Mouse (Mus musculus): ENCODE data around the gene Tpx2. TPM values are rescaled to one million over a fixed set of nuclear protein-coding genes. Genes with fewer than 3 reads are reported as not detected.
A peak's percentile ranks its signal among the peaks of the same experiment; 100 is the strongest.

The Tpx2 gene
- total and polyA plus RNA-seq, 3 experiments, result 16.7 to 257 (median 142) TPM

DNA sequence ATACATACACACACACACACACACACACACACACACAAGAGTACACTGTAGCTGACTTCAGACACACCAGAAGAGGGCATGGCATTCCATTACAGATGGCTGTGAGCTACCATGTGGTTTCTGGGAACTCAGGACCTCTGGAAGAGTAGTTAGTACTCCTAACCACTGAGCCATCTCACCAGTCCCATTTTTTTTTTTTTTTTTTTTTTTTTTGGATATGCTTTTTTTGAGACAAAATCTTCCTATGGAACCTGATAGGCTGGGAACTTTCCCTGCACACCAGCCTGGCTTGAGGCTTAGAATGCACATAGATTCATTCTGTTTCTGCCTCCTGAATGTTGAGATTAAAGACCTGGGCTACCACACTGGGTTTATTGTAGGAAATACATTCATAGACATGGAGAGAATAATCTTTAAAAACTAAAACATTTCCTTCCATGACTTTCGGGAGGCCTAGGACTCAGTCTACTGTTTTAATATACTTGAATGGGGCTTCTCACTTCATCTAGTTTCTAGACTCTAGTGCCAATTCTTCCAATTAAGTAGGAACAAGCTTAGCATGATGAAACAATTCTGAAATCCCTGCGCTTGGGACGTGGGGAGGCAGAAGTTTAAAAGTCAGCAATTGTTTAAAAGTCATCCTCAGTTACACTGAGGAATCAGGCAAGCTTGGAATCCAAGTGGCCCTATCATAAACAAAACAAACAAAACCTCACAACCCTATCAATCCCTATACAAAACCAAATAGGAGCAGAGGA, 528 bp upstream of the Tpx2 start:
- TF ChIP-seq TAL1 (conservative IDR thresholded peaks at IDR 0.05; ENCODE audit: low read depth, low read length) (no peak), CTCF (IDR thresholded peaks at IDR 0.05; ENCODE audit: low read depth, low read length) (no peak), GATA2 (IDR thresholded peaks at IDR 0.05; ENCODE audit: borderline replicate concordance, low read depth, low read length) (no peak), GATA1 (IDR thresholded peaks at IDR 0.05; ENCODE audit: borderline replicate concordance, low read length) (no peak)
- DNase-seq (ENCODE audit: low spot score), result no peak
- H3K9me3 ChIP-seq (replicated peaks), result no peaks in the 10 kb centered on the region
- H3K4me1 ChIP-seq (ENCODE audit: insufficient read depth, low read depth, low read length), result peaks cover 26% of the 10 kb centered on the region
- H3K27me3 ChIP-seq (ENCODE audit: insufficient read depth, low read length), result no peaks in the 10 kb centered on the region
- H3K4me3 ChIP-seq (ENCODE audit: low read depth, low read length), result no peak overlapping the region; the same call in 1 of the 2 replicates
- peaks cover 21% of the 10 kb centered on the region for H3K36me3 ChIP-seq (replicated peaks)
- ATAC-seq (ENCODE audit: extremely low read depth, insufficient number of reproducible peaks, low FRiP score, poor library complexity, severe bottlenecking), result no peak

GRCm38 (mm10) chr2:152848466-152848865, 702 bp downstream of the Tpx2 start:
- Histone ChIP-seq H3K36me3 (replicated peaks) (peaks cover 33% of the 10 kb centered on the region), H3K9me3 (replicated peaks) (no peaks in the 10 kb centered on the region), H3K4me3 (ENCODE audit: low read depth, low read length) (peak overlapping the region; percentile 92), H3K27me3 (ENCODE audit: insufficient read depth, low read length) (no peaks in the 10 kb centered on the region), H3K4me1 (ENCODE audit: insufficient read depth, low read depth, low read length) (peaks cover 30% of the 10 kb centered on the region)
- no peak for ATAC-seq (ENCODE audit: extremely low read depth, insufficient number of reproducible peaks, low FRiP score, poor library complexity, severe bottlenecking)
- no peak for DNase-seq (ENCODE audit: low spot score)
- TF ChIP-seq TAL1 (conservative IDR thresholded peaks at IDR 0.05; ENCODE audit: low read depth, low read length) (no peak), POLR2AphosphoS5 (IDR thresholded peaks at IDR 0.05; ENCODE audit: insufficient replicate concordance, low read depth, low read length) (no peak), CTCF (IDR thresholded peaks at IDR 0.05; ENCODE audit: low read depth, low read length) (no peak), GATA1 (IDR thresholded peaks at IDR 0.05; ENCODE audit: borderline replicate concordance, low read length) (no peak), GATA2 (IDR thresholded peaks at IDR 0.05; ENCODE audit: borderline replicate concordance, low read depth, low read length) (no peak)

- Histone ChIP-seq H3K36me3 (replicated peaks) (peaks cover 91% of the 10 kb centered on the region), H3K27me3 (ENCODE audit: insufficient read depth, low read length) (no peaks in the 10 kb centered on the region), H3K4me1 (ENCODE audit: insufficient read depth, low read depth, low read length) (no peaks in the 10 kb centered on the region; the same call in 1 of the 2 replicates), H3K9me3 (replicated peaks) (no peaks in the 10 kb centered on the region), H3K4me3 (ENCODE audit: low read depth, low read length) (no peak overlapping the region)
- no peak for DNase-seq (ENCODE audit: low spot score)
- TF ChIP-seq TAL1 (conservative IDR thresholded peaks at IDR 0.05; ENCODE audit: low read depth, low read length), result no peak
- no peak for TF ChIP-seq POLR2AphosphoS5 (IDR thresholded peaks at IDR 0.05; ENCODE audit: insufficient replicate concordance, low read depth, low read length)
- no peak for TF ChIP-seq GATA1 (IDR thresholded peaks at IDR 0.05; ENCODE audit: borderline replicate concordance, low read length)
- no peak for ATAC-seq (ENCODE audit: extremely low read depth, insufficient number of reproducible peaks, low FRiP score, poor library complexity, severe bottlenecking)
Observed at GRCm38 (mm10) chr2:152859501-152859900, 11.7 kb downstream of the Tpx2 start.

DNA sequence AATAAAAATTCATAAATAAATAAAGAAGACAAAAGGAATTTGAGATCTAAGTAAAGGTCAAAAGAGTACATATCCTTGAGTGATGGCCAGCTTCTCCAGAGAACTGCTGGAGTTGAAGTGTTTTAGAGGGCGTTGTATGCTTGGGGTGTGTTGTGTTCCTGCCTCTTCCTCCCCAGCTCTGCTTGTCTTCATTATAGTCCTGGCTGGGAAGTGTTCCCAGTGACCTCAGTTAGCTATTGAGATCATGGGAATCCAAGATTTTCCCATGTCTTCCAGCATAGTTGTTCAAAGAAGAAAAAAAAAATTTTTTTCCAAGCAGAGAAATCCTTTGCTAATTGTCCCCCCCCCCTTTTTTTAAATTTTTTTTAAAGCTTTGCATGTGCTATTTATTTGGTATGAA, 14.1 kb downstream of the Tpx2 start:
- TF ChIP-seq TAL1 (conservative IDR thresholded peaks at IDR 0.05; ENCODE audit: low read depth, low read length) (no peak), POLR2AphosphoS5 (IDR thresholded peaks at IDR 0.05; ENCODE audit: insufficient replicate concordance, low read depth, low read length) (no peak), CTCF (IDR thresholded peaks at IDR 0.05; ENCODE audit: low read depth, low read length) (no peak), GATA2 (IDR thresholded peaks at IDR 0.05; ENCODE audit: borderline replicate concordance, low read depth, low read length) (no peak), GATA1 (IDR thresholded peaks at IDR 0.05; ENCODE audit: borderline replicate concordance, low read length) (no peak)
- Histone ChIP-seq H3K4me3 (ENCODE audit: low read depth, low read length) (no peak overlapping the region), H3K9me3 (replicated peaks) (no peaks in the 10 kb centered on the region), H3K4me1 (ENCODE audit: insufficient read depth, low read depth, low read length) (no peaks in the 10 kb centered on the region; the same call in 1 of the 2 replicates), H3K27me3 (ENCODE audit: insufficient read depth, low read length) (no peaks in the 10 kb centered on the region), H3K36me3 (replicated peaks) (peaks cover 90% of the 10 kb centered on the region)
- no peak for DNase-seq (ENCODE audit: low spot score)
- ATAC-seq (ENCODE audit: extremely low read depth, insufficient number of reproducible peaks, low FRiP score, poor library complexity, severe bottlenecking), result no peak

DNA sequence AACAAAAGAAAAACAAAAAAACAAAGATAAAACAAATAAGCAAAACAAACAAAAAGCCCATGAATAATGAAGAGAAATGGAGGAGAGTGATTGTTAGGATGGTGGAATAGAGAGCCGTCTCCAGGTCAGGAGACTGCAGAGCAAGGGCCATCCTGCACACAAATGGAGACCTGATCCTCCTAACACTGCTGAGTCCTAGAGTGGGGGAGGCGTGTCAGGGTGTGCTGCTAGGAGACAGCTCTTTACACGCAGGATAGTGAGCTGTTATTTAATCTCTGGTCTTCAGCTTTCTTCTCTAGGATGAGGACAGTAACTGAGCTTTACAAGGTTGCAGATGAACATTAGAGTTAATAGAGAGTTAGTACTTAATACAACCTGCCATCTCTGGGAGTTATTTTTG, 14.9 kb downstream of the Tpx2 start:
- ATAC-seq (ENCODE audit: extremely low read depth, insufficient number of reproducible peaks, low FRiP score, poor library complexity, severe bottlenecking) (no peak), DNase-seq (ENCODE audit: low spot score) (no peak)
- H3K36me3 ChIP-seq (replicated peaks), result peaks cover 90% of the 10 kb centered on the region
- no peak overlapping the region for H3K4me3 ChIP-seq (ENCODE audit: low read depth, low read length)
- H3K27me3 ChIP-seq (ENCODE audit: insufficient read depth, low read length), result no peaks in the 10 kb centered on the region
- TF ChIP-seq GATA1 (IDR thresholded peaks at IDR 0.05; ENCODE audit: borderline replicate concordance, low read length) (no peak), POLR2AphosphoS5 (IDR thresholded peaks at IDR 0.05; ENCODE audit: insufficient replicate concordance, low read depth, low read length) (no peak), GATA2 (IDR thresholded peaks at IDR 0.05; ENCODE audit: borderline replicate concordance, low read depth, low read length) (no peak), CTCF (IDR thresholded peaks at IDR 0.05; ENCODE audit: low read depth, low read length) (no peak), TAL1 (conservative IDR thresholded peaks at IDR 0.05; ENCODE audit: low read depth, low read length) (no peak)
- no peaks in the 10 kb centered on the region; the same call in 1 of the 2 replicates for H3K4me1 ChIP-seq (ENCODE audit: insufficient read depth, low read depth, low read length)
- H3K9me3 ChIP-seq (replicated peaks), result no peaks in the 10 kb centered on the region

- TF ChIP-seq TAL1 (conservative IDR thresholded peaks at IDR 0.05; ENCODE audit: low read depth, low read length), result no peak
- no peak for TF ChIP-seq GATA1 (IDR thresholded peaks at IDR 0.05; ENCODE audit: borderline replicate concordance, low read length)
- TF ChIP-seq CTCF (IDR thresholded peaks at IDR 0.05; ENCODE audit: low read depth, low read length), result no peak
- TF ChIP-seq GATA2 (IDR thresholded peaks at IDR 0.05; ENCODE audit: borderline replicate concordance, low read depth, low read length), result no peak
- TF ChIP-seq POLR2AphosphoS5 (IDR thresholded peaks at IDR 0.05; ENCODE audit: insufficient replicate concordance, low read depth, low read length), result no peak
- H3K4me1 ChIP-seq (ENCODE audit: insufficient read depth, low read depth, low read length), result no peaks in the 10 kb centered on the region; the same call in 1 of the 2 replicates
- no peak for ATAC-seq (ENCODE audit: extremely low read depth, insufficient number of reproducible peaks, low FRiP score, poor library complexity, severe bottlenecking)
Observed at GRCm38 (mm10) chr2:152863346-152863745, 15.6 kb downstream of the Tpx2 start.

More at GRCm38 (mm10) chr2:152863346-152863745, 15.6 kb downstream of the Tpx2 start:
- Histone ChIP-seq H3K36me3 (replicated peaks) (peaks cover 88% of the 10 kb centered on the region), H3K4me3 (ENCODE audit: low read depth, low read length) (no peak overlapping the region), H3K27me3 (ENCODE audit: insufficient read depth, low read length) (no peaks in the 10 kb centered on the region), H3K9me3 (replicated peaks) (no peaks in the 10 kb centered on the region)
- no peak for DNase-seq (ENCODE audit: low spot score)
